Mouse (Mus musculus) layer of hippocampus, adult 2 months (tissue): ENCODE measurements around the gene Tbc1d2b. TPM values are rescaled to one million over a fixed set of nuclear protein-coding genes. Genes with fewer than 3 reads are reported as not detected.

Experiments used
- DNase-seq, 2 experiments: peaks; one replicate each; pipeline ENCODE4 v3.0.0; 2022; ENCODE audit warnings: low spot score in 2 of 2
- H3K27ac ChIP-seq: fragments of 200-600 bp; 2 replicates; pipeline ENCODE4 v1.8.1; 2022
- H3K4me3 ChIP-seq: fragments of 200-600 bp; 2 replicates; pipeline ENCODE4 v1.8.1; 2022; ENCODE audit warnings: mild to moderate bottlenecking
- CTCF ChIP-seq: fragments of 200-600 bp; conservative IDR thresholded peaks from 2 replicates; pipeline ENCODE4 v1.8.1; 2022; ENCODE audit warnings: antibody characterized with exemption, mild to moderate bottlenecking, moderate library complexity
- total RNA-seq, 2 experiments: library from RNA; stranded (reverse); gene quantifications; 2 replicates each; pipeline ENCODE4 v1.2.3; 2021

The Tbc1d2b gene
- total RNA-seq, 2 experiments from 2014 or later: 9.5 to 9.7 TPM

GRCm38 (mm10) chr9:90275906-90276305, 5.3 kb upstream of the Tbc1d2b start:
- no peak for DNase-seq
- no peak for TF ChIP-seq CTCF
- Histone ChIP-seq H3K4me3 (no peak overlapping the region), H3K27ac (no peak overlapping the region)

- DNase-seq: no peak
- no peak for TF ChIP-seq CTCF
- Histone ChIP-seq H3K27ac (no peak overlapping the region), H3K4me3 (no peak overlapping the region)
Measured at GRCm38 (mm10) chr9:90275500-90275899, 4.9 kb upstream of the Tbc1d2b start.

- no peak overlapping the region for H3K27ac ChIP-seq
- no peak for DNase-seq
- no peak for TF ChIP-seq CTCF
- no peak overlapping the region for H3K4me3 ChIP-seq
Measured at GRCm38 (mm10) chr9:90274516-90274915, 3.9 kb upstream of the Tbc1d2b start.

- no peak overlapping the region for H3K27ac ChIP-seq
- TF ChIP-seq CTCF: no peak
- no peak for DNase-seq
Measured at GRCm38 (mm10) chr9:90272346-90272745, 1.7 kb upstream of the Tbc1d2b start.

GRCm38 (mm10) chr9:90271541-90272090, 1.0 kb upstream of the Tbc1d2b start:
- Histone ChIP-seq H3K27ac (no peak overlapping the region), H3K4me3 (no peak overlapping the region)
- DNase-seq: no peak
- no peak for TF ChIP-seq CTCF

More at GRCm38 (mm10) chr9:90272346-90272745, 1.7 kb upstream of the Tbc1d2b start:
- no peak overlapping the region for H3K4me3 ChIP-seq

GRCm38 (mm10) chr9:90270944-90271295, 316 bp upstream of the Tbc1d2b start:
- TF ChIP-seq CTCF: no peak
- H3K27ac ChIP-seq: 0 out of 2 replicates have a peak overlapping the region, but pooled peaks have one; percentile 14
- peak overlapping the region; percentile 91 for H3K4me3 ChIP-seq
- DNase-seq: no peak

GRCm38 (mm10) chr9:90269011-90269681, 1.5 kb downstream of the Tbc1d2b start:
- peak overlapping the region; percentile 91 for H3K4me3 ChIP-seq
- DNase-seq: peak in 1 of 2 experiments; percentile 35
- TF ChIP-seq CTCF: no peak
- peak overlapping the region; percentile 79 for H3K27ac ChIP-seq

GRCm38 (mm10) chr9:90266926-90267325, 3.7 kb downstream of the Tbc1d2b start:
- no peak for TF ChIP-seq CTCF
- no peak for DNase-seq
- Histone ChIP-seq H3K27ac (no peak overlapping the region), H3K4me3 (no peak overlapping the region)

GRCm38 (mm10) chr9:90266059-90266458, 4.5 kb downstream of the Tbc1d2b start:
- H3K4me3 ChIP-seq: no peak overlapping the region
- no peak overlapping the region for H3K27ac ChIP-seq
- DNase-seq: no peak
- no peak for TF ChIP-seq CTCF

- no peak for TF ChIP-seq CTCF
- DNase-seq: no peak
- no peak overlapping the region for H3K4me3 ChIP-seq
- H3K27ac ChIP-seq: no peak overlapping the region
Measured at GRCm38 (mm10) chr9:90265322-90266039, 5.1 kb downstream of the Tbc1d2b start.

GRCm38 (mm10) chr9:90263340-90263679, 7.3 kb downstream of the Tbc1d2b start:
- Histone ChIP-seq H3K27ac (no peak overlapping the region), H3K4me3 (no peak overlapping the region)
- DNase-seq: no peak
- TF ChIP-seq CTCF: no peak

- no peak for TF ChIP-seq CTCF
- DNase-seq: no peak
- no peak overlapping the region for H3K4me3 ChIP-seq
- H3K27ac ChIP-seq: no peak overlapping the region
Measured at GRCm38 (mm10) chr9:90262591-90263339, 7.8 kb downstream of the Tbc1d2b start.

- TF ChIP-seq CTCF: no peak
- no peak for DNase-seq
- H3K27ac ChIP-seq: no peak overlapping the region
Measured at GRCm38 (mm10) chr9:90262063-90262462, 8.5 kb downstream of the Tbc1d2b start.

More at GRCm38 (mm10) chr9:90262063-90262462, 8.5 kb downstream of the Tbc1d2b start:
- no peak overlapping the region for H3K4me3 ChIP-seq
